Mouse (Mus musculus) limb, embryonic 12.5 days (tissue): ENCODE results near the gene Akt1. TPM values are rescaled to one million over a fixed set of nuclear protein-coding genes. Genes with fewer than 3 reads are reported as not detected.

ENCODE experiments used
- ATAC-seq: fragments of 200-750 bp; cut with Nextera tagmentation; 2 replicates; pipeline ENCODE4 v1.8.0; 2017; ENCODE audit warnings: low read depth, moderate TSS enrichment; ENCODE audit not compliant: insufficient number of reproducible peaks, insufficient read depth, low FRiP score, low TSS enrichment
- H3K27ac ChIP-seq: fragments of 300-500 bp; sonication (generic); 2 replicates; pipeline ENCODE4 v1.5.1; 2016; ENCODE audit warnings: mild to moderate bottlenecking, moderate library complexity
- H3K27me3 ChIP-seq: fragments of 300-500 bp; sonication (generic); 2 replicates; pipeline ENCODE4 v1.6.1; 2016; ENCODE audit warnings: mild to moderate bottlenecking, moderate library complexity
- H3K36me3 ChIP-seq: fragments of 300-500 bp; sonication (generic); 2 replicates; pipeline ENCODE4 v1.6.1; 2016; ENCODE audit warnings: mild to moderate bottlenecking, moderate library complexity
- H3K4me1 ChIP-seq: fragments of 300-500 bp; sonication (generic); replicated peaks from 2 replicates; pipeline ENCODE4 v1.6.1; 2016
- H3K4me2 ChIP-seq: fragments of 300-500 bp; sonication (generic); 2 replicates; pipeline ENCODE4 v1.6.1; 2016; ENCODE audit warnings: mild to moderate bottlenecking, moderate library complexity
- H3K4me3 ChIP-seq: fragments of 300-500 bp; sonication (generic); replicated peaks from 2 replicates; pipeline ENCODE4 v1.5.1; 2016; ENCODE audit warnings: mild to moderate bottlenecking
- H3K9ac ChIP-seq: fragments of 300-500 bp; sonication (generic); replicated peaks from 2 replicates; pipeline ENCODE4 v1.6.1; 2016; ENCODE audit warnings: mild to moderate bottlenecking, moderate library complexity
- H3K9me3 ChIP-seq: fragments of 300-500 bp; sonication (generic); 2 replicates; pipeline ENCODE4 v1.6.1; 2016; ENCODE audit warnings: mild to moderate bottlenecking, moderate library complexity
- WGBS: fragments of 180-500 bp; shearing (Covaris S2); methylation state at CpG from one replicate; pipeline ENCODE4 v1.1.7; 2016; 5-methylcytosine and 5-hydroxymethylcytosine counted together
- polyA plus RNA-seq: library from polyadenylated mRNA; unstranded; fragments of >200 nt; fragmentation: Nextera tagmentation; extraction: Ambion mirVana; gene quantifications from 2 replicates; pipeline ENCODE4 v1.2.1, GENCODE M21; 2016

Akt1 gene
- polyA plus RNA-seq, 1 experiment from 2014 or later, result 156 TPM

GRCm38 (mm10) chr12:112679027-112679996, 4.6 kb upstream of the Akt1 start:
- no peaks in the 10 kb centered on the region for H3K9me3 ChIP-seq
- H3K36me3 ChIP-seq, result no peaks in the 10 kb centered on the region
- H3K27me3 ChIP-seq, result peaks cover 65% of the 10 kb centered on the region
- H3K27ac ChIP-seq, result 0 out of 2 replicates have a peak overlapping the region, but pooled peaks have one; percentile 29
- H3K9ac ChIP-seq, result peak overlapping the region; percentile 69
- no peak for ATAC-seq
- H3K4me2 ChIP-seq, result peak overlapping the region; percentile 92
- peak overlapping the region; percentile 74 for H3K4me3 ChIP-seq
- peaks cover 28% of the 10 kb centered on the region for H3K4me1 ChIP-seq
- 3% methylated on average over 62 of the region's 87 CpGs for WGBS

GRCm38 (mm10) chr12:112678555-112679026, 3.9 kb upstream of the Akt1 start, which contains the start of gene Zbtb42:
Gene Zbtb42, plus strand, starts transcription at chr12:112678828.
- Histone ChIP-seq H3K27ac (0 out of 2 replicates have a peak within 1 kb of the TSS, but pooled peaks have one; percentile 29), H3K4me1 (peaks cover 28% of the 10 kb centered on the region), H3K4me3 (peak within 1 kb of the TSS; percentile 74), H3K9me3 (no peaks in the 10 kb centered on the region), H3K36me3 (no peaks in the 10 kb centered on the region), H3K9ac (peak within 1 kb of the TSS; percentile 69), H3K4me2 (peak within 1 kb of the TSS; percentile 92), H3K27me3 (peaks cover 65% of the 10 kb centered on the region)
- ATAC-seq, result peak; percentile 6; the same call in 1 of the 2 replicates
- under 1% methylated on average over 58 of the region's 60 CpGs for WGBS

- H3K4me2 ChIP-seq, result peak overlapping the region; percentile 92
- H3K4me3 ChIP-seq, result peak overlapping the region; percentile 74
- H3K27ac ChIP-seq, result no peak overlapping the region
- peaks cover 60% of the 10 kb centered on the region for H3K27me3 ChIP-seq
- H3K9ac ChIP-seq, result peak overlapping the region; percentile 69
- no peak for ATAC-seq
- no peaks in the 10 kb centered on the region for H3K36me3 ChIP-seq
- WGBS, result 23% methylated on average over 19 of the region's 19 CpGs
- no peaks in the 10 kb centered on the region for H3K9me3 ChIP-seq
- H3K4me1 ChIP-seq, result peaks cover 30% of the 10 kb centered on the region
Observed at GRCm38 (mm10) chr12:112677943-112678554, 3.4 kb upstream of the Akt1 start.

- H3K27ac ChIP-seq, result no peak overlapping the region
- WGBS, result 62% methylated on average over 5 of the region's 5 CpGs
- peaks cover 40% of the 10 kb centered on the region for H3K4me1 ChIP-seq
Observed at GRCm38 (mm10) chr12:112677076-112677475, 2.4 kb upstream of the Akt1 start.

GRCm38 (mm10) chr12:112675245-112676035, 756 bp upstream of the Akt1 start:
- H3K4me1 ChIP-seq, result peaks cover 56% of the 10 kb centered on the region
- H3K4me2 ChIP-seq, result peak overlapping the region; percentile 97
- peaks cover 35% of the 10 kb centered on the region for H3K27me3 ChIP-seq
- H3K9ac ChIP-seq, result peak overlapping the region; percentile 98
- WGBS, result 14% methylated on average over 18 of the region's 18 CpGs
- peak overlapping the region; percentile 98 for H3K4me3 ChIP-seq
- peak overlapping the region; percentile 95 for H3K27ac ChIP-seq
- H3K36me3 ChIP-seq, result peaks cover 15% of the 10 kb centered on the region
- peak; percentile 15; the same call in 1 of the 2 replicates for ATAC-seq
- no peaks in the 10 kb centered on the region for H3K9me3 ChIP-seq

More at GRCm38 (mm10) chr12:112677076-112677475, 2.4 kb upstream of the Akt1 start:
- no peak for ATAC-seq
- Histone ChIP-seq H3K9ac (no peak overlapping the region), H3K4me2 (no peak overlapping the region), H3K4me3 (no peak overlapping the region), H3K9me3 (no peaks in the 10 kb centered on the region), H3K27me3 (peaks cover 51% of the 10 kb centered on the region), H3K36me3 (no peaks in the 10 kb centered on the region)

- Histone ChIP-seq H3K27ac (peak overlapping the region; percentile 95), H3K4me2 (peak overlapping the region; percentile 97), H3K4me1 (peaks cover 46% of the 10 kb centered on the region), H3K27me3 (peaks cover 17% of the 10 kb centered on the region), H3K9ac (peak overlapping the region; percentile 98), H3K4me3 (peak overlapping the region; percentile 98), H3K36me3 (peaks cover 33% of the 10 kb centered on the region), H3K9me3 (no peaks in the 10 kb centered on the region)
- ATAC-seq, result no peak
- WGBS, result under 1% methylated on average over 42 of the region's 68 CpGs
Observed at GRCm38 (mm10) chr12:112673576-112674091, 1.1 kb downstream of the Akt1 start.

GRCm38 (mm10) chr12:112672744-112673575, 1.7 kb downstream of the Akt1 start:
- no peak for ATAC-seq
- peaks cover 40% of the 10 kb centered on the region for H3K36me3 ChIP-seq
- peaks cover 10% of the 10 kb centered on the region for H3K27me3 ChIP-seq
- H3K4me3 ChIP-seq, result peak overlapping the region; percentile 98
- peak overlapping the region; percentile 95 for H3K27ac ChIP-seq
- no peaks in the 10 kb centered on the region for H3K9me3 ChIP-seq
- H3K4me2 ChIP-seq, result peak overlapping the region; percentile 97
- H3K9ac ChIP-seq, result peak overlapping the region; percentile 98
- 11% methylated on average over 21 of the region's 21 CpGs for WGBS
- H3K4me1 ChIP-seq, result peaks cover 44% of the 10 kb centered on the region

- peak overlapping the region; percentile 45; the same call in 1 of the 2 replicates for H3K27ac ChIP-seq
- no peaks in the 10 kb centered on the region for H3K27me3 ChIP-seq
- peaks cover 51% of the 10 kb centered on the region for H3K36me3 ChIP-seq
- no peak for ATAC-seq
- H3K4me1 ChIP-seq, result peaks cover 41% of the 10 kb centered on the region
- H3K9me3 ChIP-seq, result no peaks in the 10 kb centered on the region
- peak overlapping the region; percentile 97 for H3K4me2 ChIP-seq
- peak overlapping the region; percentile 44; the same call in 1 of the 2 replicates for H3K9ac ChIP-seq
- peak overlapping the region; percentile 98; the same call in 1 of the 2 replicates for H3K4me3 ChIP-seq
- 87% methylated on average over 7 of the region's 7 CpGs for WGBS
Observed at GRCm38 (mm10) chr12:112671891-112672290, 2.8 kb downstream of the Akt1 start.

- Histone ChIP-seq H3K4me3 (0 out of 2 replicates have a peak overlapping the region, but pooled peaks have one; percentile 6), H3K9me3 (no peaks in the 10 kb centered on the region), H3K36me3 (peaks cover 61% of the 10 kb centered on the region), H3K4me2 (peak overlapping the region; percentile 19), H3K27ac (peak overlapping the region; percentile 45), H3K4me1 (peaks cover 46% of the 10 kb centered on the region), H3K27me3 (no peaks in the 10 kb centered on the region), H3K9ac (peak overlapping the region; percentile 44)
- WGBS, result 47% methylated on average over 9 of the region's 9 CpGs
- no peak for ATAC-seq
Observed at GRCm38 (mm10) chr12:112670718-112671393, 3.8 kb downstream of the Akt1 start.
